Mouse (Mus musculus): Measurements from ENCODE around the gene Scyl2.
"Not testable (repeated sequence)": the region's sequence is repeated elsewhere in the genome, so short reads cannot be mapped to it uniquely, and the experiment has no call there.

Scyl2 gene

DNA sequence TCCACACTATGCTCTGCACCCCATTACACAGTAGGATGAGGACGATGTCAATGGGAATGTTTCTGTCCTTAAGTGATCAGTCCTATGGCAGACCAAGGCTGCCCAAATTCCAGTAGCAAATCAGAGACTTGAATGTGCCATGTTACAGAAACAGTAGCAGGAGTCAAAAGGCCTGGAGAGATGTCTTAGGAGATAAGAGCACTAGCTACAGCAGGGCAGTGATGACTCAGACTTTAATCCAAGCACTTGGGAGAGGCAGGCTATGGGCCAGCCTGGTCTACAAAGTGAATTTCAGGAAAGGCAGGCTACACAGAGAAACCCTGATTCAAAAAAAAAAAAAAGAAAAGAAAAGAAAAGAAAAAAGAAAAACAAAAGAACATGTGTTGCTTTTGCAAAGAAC, 6.6 kb downstream of the Scyl2 start:
- no peak for DNase-seq (ENCODE audit: low spot score)

- DNase-seq (ENCODE audit: low spot score): no peak
Measured at GRCm38 (mm10) chr10:89678054-89678453, 8.0 kb downstream of the Scyl2 start.

- DNase-seq (ENCODE audit: low spot score): no peak
Measured at GRCm38 (mm10) chr10:89676609-89677008, 9.5 kb downstream of the Scyl2 start.

GRCm38 (mm10) chr10:89670371-89670770, 15.7 kb downstream of the Scyl2 start:
- DNase-seq (ENCODE audit: low spot score): not testable (repeated sequence)

DNA sequence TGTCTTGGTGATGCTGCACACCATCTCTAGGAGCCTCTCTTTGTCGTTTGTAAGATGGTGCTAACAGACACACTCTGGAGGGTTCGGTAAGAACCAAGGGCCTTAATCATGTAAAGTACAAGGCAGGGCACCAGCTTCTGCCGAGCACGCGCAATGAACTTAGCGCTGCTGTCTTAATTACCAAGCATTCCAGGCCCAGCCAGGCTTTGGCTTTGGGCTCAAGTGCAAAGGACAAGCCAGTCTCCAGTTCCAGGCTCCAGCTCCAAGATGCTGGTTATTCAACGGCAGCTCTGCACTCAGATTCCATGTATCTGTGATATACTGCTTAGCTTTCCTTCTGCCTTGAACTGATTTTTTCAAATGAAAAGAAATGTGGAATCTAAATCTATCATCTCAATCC, 18.5 kb downstream of the Scyl2 start:
- DNase-seq (ENCODE audit: low spot score): no peak

DNA sequence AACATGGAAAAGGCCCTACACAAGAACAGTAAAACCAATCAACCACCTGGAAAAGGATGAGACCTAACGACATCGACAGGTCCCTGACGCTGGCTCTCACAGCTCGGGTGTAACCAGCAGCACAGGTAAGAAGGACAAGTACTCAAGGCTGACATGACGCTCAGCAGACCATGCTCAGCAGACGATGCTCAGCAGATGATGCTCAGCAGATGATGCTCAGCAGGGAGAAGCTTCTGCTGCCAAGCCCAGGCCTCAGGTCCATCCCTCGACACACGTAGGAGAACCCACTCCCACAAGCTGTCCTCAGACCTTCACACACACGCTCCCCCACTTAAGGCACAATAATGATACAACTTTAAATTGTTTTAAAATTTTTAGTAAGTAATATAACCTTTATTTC, 20.4 kb downstream of the Scyl2 start:
- DNase-seq (ENCODE audit: low spot score): no peak

- no peak for DNase-seq (ENCODE audit: low spot score)
Measured at GRCm38 (mm10) chr10:89664977-89665645, 21.0 kb downstream of the Scyl2 start.

DNA sequence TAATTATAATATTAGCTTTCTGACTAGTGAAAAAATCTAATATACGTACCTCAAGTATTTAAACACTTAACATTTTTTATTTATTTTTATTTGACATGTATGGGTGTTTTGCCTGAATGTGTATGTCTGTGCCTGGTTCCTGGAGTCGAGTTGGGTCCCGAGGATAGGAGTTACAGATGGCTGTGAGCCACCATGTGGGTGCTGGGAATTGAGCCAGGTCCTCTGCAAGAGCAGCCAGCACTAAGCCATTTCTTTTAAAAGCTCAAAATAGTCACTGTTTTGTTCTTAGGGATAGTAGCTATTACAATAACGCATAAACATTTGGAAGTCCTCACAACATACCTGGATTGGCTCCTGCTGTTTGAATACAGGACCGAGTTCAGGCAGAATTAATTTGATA, 29.7 kb downstream of the Scyl2 start:
- no peak for DNase-seq (ENCODE audit: low spot score)

DNA sequence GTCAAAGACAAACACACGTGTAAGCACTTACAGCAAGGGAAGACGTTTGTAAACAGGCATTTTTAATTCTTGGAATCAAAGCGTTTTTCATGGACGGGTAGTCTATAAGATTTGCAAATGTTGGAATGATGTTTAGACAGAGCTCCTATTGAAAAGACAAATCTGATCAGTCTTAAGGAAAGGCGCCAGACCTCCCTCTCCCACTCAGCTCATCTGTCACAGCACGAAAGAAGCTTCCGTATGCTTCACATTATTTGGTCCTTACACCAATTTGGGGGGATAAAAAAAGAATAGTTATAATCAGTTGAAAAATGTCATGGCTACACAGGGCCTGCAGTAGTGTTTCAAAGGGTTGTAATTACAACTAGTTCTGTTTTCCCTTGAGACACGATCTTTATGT, 33.2 kb downstream of the Scyl2 start:
- no peak for DNase-seq (ENCODE audit: low spot score)

GRCm38 (mm10) chr10:89651691-89652090, 34.4 kb downstream of the Scyl2 start:
- no peak for DNase-seq (ENCODE audit: low spot score)

GRCm38 (mm10) chr10:89646918-89647317, 39.2 kb downstream of the Scyl2 start:
- no peak for DNase-seq (ENCODE audit: low spot score)

DNA sequence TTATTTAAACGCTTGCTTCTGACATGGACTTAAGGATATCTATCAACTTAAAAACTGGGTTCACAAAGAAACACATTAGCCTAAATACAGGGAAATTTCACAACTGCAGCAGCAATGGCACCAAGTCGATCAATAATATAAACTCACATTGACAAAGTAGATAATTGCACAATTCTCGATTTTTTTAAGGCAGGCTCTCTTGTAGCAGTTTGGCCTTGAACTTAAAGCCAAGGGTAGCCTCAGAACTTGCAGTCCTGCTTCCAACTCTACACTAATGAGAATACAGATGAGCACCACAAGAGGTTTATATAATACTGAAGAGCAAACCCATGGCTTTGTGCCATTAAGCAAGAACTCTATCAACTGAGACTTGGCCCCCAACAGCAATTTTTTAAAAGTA, 49.1 kb downstream of the Scyl2 start:
- DNase-seq (ENCODE audit: low spot score): no peak

DNA sequence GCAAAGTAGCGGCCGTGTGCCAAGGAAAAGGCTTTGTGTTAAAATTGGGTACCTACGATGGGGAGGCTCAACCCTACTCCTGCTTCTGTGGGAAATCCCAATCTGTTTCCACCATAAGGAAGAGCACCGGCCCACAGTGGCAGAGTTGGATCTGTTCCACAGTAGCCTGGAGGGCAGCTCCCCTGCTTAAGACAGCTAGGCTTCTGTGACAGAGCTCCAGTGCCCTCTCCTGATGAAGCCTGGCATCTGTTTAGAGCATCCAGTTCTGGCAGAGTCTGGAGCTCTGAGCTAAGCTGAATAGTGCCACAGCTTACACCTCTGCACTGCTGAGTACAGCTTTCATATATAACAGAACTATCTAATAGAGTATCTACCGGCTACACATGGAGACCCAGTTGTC, 51.1 kb downstream of the Scyl2 start:
- no peak for DNase-seq (ENCODE audit: low spot score)

- no peak for DNase-seq (ENCODE audit: low spot score)
Measured at GRCm38 (mm10) chr10:89633736-89634426, 52.2 kb downstream of the Scyl2 start.

- DNase-seq (ENCODE audit: low spot score): no peak
Measured at GRCm38 (mm10) chr10:89633121-89633520, 53.0 kb downstream of the Scyl2 start.

- no peak for DNase-seq (ENCODE audit: low spot score)
Measured at GRCm38 (mm10) chr10:89631831-89632230, 54.3 kb downstream of the Scyl2 start.

- DNase-seq (ENCODE audit: low spot score): no peak
Measured at GRCm38 (mm10) chr10:89630564-89630963, 55.5 kb downstream of the Scyl2 start.

DNA sequence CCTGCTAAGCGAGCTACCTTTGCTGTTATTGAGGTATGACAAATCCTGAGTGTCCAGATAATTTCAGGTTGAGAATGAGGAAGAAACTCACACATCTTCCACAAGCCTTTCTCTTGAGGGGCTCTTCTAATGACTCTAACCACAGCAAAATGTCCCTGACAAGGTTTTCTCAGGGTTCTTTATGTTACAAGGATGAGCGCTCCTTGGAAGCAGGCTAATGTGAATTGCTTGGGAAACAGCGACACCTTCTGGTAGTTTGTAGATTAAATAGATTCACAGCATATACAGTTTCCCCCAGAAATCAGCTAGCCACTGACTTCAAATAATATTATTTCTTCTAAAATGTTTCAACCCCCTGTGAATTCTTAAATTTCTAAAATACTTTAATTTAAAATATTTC, 56.0 kb downstream of the Scyl2 start:
- DNase-seq (ENCODE audit: low spot score): no peak

DNA sequence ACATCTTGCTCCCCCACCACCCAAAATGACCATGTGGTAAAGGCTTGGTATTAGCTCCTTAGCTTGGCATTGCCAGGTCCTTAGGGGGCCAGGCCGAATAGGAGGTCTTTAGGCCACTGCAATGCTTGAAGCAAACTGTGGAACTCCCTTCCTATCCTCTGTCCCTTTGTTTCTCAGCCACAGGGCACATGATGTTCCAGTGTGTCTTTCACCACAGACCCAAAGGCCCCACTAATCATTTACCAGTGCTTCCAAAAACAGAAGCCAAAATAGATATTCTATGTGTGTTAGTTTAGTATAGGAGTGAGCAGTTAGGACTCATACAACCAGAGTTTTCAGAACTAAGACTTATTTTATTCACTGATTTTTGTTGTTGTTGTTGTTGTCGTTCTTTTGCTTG, 59.4 kb downstream of the Scyl2 start:
- DNase-seq (ENCODE audit: low spot score): no peak

DNA sequence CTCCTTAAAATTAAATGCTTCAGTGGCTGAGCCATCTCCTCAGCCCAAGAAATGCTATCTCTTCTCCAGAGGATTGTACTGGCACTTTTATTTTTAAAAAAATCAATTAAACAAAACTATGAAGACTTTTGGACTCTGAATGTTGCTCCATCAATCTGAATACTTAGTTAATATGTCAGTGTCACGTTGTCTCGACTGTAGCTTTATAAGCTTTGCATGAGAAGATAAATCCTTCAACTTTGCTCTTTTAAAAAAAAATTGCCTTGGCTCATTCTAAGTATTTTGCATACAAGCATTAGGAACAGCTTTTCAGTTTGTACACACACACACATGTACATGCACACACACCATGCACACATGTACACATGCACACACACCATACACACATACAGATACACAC, 61.9 kb downstream of the Scyl2 start:
- no peak for DNase-seq (ENCODE audit: low spot score)

GRCm38 (mm10) chr10:89621129-89621528, 65.0 kb downstream of the Scyl2 start, which contains the start of gene Slc17a8:
TSS of gene Slc17a8 (minus strand) at chr10:89621253.
- DNase-seq (ENCODE audit: low spot score): no peak

- no peak for DNase-seq (ENCODE audit: low spot score)
Measured at GRCm38 (mm10) chr10:89599311-89599710, 86.8 kb downstream of the Scyl2 start.

DNA sequence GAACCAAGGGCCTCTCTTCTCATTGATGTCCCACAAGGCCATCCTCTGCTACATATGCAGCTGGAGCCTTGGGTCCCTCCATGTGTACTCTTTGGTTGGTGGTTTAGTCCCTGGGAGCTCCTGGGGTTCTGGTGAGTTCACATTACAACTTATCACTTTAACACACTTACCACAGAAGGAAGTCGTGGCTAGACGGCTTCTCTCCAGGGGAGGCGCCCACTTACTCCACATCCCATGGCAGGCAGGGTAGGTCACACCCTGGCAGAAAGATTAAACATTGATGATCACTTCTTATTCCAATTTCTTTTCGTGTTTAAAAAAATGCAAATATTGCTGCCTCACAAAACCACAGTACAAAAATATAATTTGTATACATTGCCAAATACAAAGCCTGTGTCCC, 88.8 kb downstream of the Scyl2 start:
- no peak for DNase-seq (ENCODE audit: low spot score)

- no peak for DNase-seq (ENCODE audit: low spot score)
Measured at GRCm38 (mm10) chr10:89595935-89596334, 90.2 kb downstream of the Scyl2 start.

Data from ovary, adult 18-20 months (tissue).